Mouse (Mus musculus): ENCODE measurements around the gene Dock10. TPM values are rescaled to one million over a fixed set of nuclear protein-coding genes. Genes with fewer than 3 reads are reported as not detected.

The Dock10 gene
- polyA plus RNA-seq (2012; rRNA removed): 0.15 and 0.29 TPM in 2 replicates

DNA sequence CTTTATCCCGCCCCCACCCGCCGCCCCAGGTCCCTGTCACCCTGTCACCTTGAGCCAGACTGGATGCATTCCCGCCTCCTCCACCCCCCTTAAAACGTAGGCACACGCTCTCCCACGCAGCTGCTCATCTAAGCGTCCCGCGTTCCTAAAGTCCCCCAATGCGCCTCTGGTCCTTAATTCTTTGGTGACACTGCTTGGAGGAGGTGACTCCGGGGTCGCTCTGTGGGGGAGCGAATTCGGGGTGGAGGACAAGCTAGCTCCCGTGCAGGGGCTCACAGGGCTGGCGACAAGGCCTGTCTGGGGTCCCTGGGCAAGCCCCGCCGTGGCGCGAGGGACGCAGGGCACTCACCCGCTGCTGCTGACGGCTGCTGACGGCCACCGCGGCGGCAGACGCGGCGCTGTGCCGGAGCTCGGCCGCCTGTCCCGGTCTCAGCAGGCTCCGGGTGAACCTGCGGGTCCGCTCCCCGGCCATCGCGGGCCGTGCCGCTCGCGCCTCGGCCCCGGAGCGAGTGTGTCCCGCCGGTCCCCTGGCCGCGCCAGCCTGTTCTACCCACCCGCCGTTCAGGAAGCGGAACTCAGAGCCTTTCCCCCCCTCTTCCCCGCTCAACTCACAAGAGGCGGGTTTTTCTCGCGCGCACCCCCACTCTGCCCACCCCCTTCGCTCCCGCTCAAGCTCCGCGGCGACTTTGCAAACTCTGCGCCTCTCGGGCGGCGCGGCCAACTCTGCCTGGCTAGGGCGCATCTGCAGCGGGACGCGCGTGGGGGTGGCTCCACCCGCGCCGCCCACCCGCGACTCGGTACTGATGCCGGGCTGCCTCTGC is at the start of gene Dock10:
Gene Dock10 (minus strand): TSS at position 551 of the 821 bp plus-strand sequence.

GRCm38 (mm10) chr1:80461348-80461747 is 297.0 kb downstream of the Dock10 start, which contains the start of gene Gm45261:
Gene Gm45261 (minus strand): TSS chr1:80461448.

